Mouse (Mus musculus): ENCODE results near the gene Rin1. TPM values are rescaled to one million over a fixed set of nuclear protein-coding genes. Genes with fewer than 3 reads are reported as not detected.
"Not testable (repeated sequence)": the region's sequence is repeated elsewhere in the genome, so short reads cannot be mapped to it uniquely, and the experiment has no call there.

Rin1 gene
- polyA plus RNA-seq (2016; fragmentation: Nextera tagmentation; extraction: Ambion mirVana) = 0.50 and 0.92 TPM in 2 replicates

- Histone ChIP-seq H3K4me1 (peaks cover 19% of the 10 kb centered on the region), H3K27ac (no peak within 1 kb of the TSS), H3K36me3 (peaks cover 45% of the 10 kb centered on the region), H3K4me2 (peak within 1 kb of the TSS; percentile 40), H3K9me3 (replicated peaks) (no peaks in the 10 kb centered on the region), H3K4me3 (peak within 1 kb of the TSS; percentile 12; the same call in 1 of the 2 replicates), H3K9ac (no peak within 1 kb of the TSS), H3K27me3 (replicated peaks) (peaks cover 48% of the 10 kb centered on the region)
- WGBS (ENCODE audit: insufficient replicate concordance) = 27% methylated on average over 14 of the region's 14 CpGs
- ATAC-seq = no peak
Observed at GRCm38 (mm10) chr19:5050047-5050905, at the start of gene Rin1. TSS of gene Rin1 (plus strand) at chr19:5050481.

GRCm38 (mm10) chr19:5001666-5002406, 48.4 kb upstream of the Rin1 start:
- peaks cover 57% of the 10 kb centered on the region for H3K27me3 ChIP-seq (replicated peaks)
- ATAC-seq = 0 out of 2 replicates have a peak, but pooled peaks have one; percentile 24
- no peak overlapping the region for H3K27ac ChIP-seq
- WGBS (ENCODE audit: insufficient replicate concordance) = 3% methylated on average over 39 of the region's 39 CpGs
- no peak overlapping the region for H3K4me3 ChIP-seq
- peaks cover 8% of the 10 kb centered on the region; the same call in 1 of the 2 replicates for H3K4me1 ChIP-seq
- no peaks in the 10 kb centered on the region for H3K36me3 ChIP-seq
- no peaks in the 10 kb centered on the region for H3K9me3 ChIP-seq (replicated peaks)
- H3K9ac ChIP-seq = no peak overlapping the region
- H3K4me2 ChIP-seq = peak overlapping the region; percentile 36

- not testable (repeated sequence) for H3K4me2 ChIP-seq; H3K4me3 ChIP-seq; H3K9me3 ChIP-seq (replicated peaks); ATAC-seq; H3K27ac ChIP-seq; H3K4me1 ChIP-seq; H3K36me3 ChIP-seq; H3K9ac ChIP-seq
- peaks cover 46% of the 10 kb centered on the region for H3K27me3 ChIP-seq (replicated peaks)
- 32% methylated on average over 2 of the region's 2 CpGs for WGBS (ENCODE audit: insufficient replicate concordance)
Observed at GRCm38 (mm10) chr19:5003644-5004043, 46.6 kb upstream of the Rin1 start.

GRCm38 (mm10) chr19:5004925-5005324, 45.4 kb upstream of the Rin1 start:
- no peaks in the 10 kb centered on the region for H3K36me3 ChIP-seq
- peaks cover 8% of the 10 kb centered on the region; the same call in 1 of the 2 replicates for H3K4me1 ChIP-seq
- ATAC-seq = no peak
- 53% methylated on average over 4 of the region's 4 CpGs for WGBS (ENCODE audit: insufficient replicate concordance)
- H3K4me3 ChIP-seq = no peak overlapping the region
- H3K27me3 ChIP-seq (replicated peaks) = peaks cover 35% of the 10 kb centered on the region
- no peak overlapping the region for H3K9ac ChIP-seq
- H3K4me2 ChIP-seq = no peak overlapping the region
- H3K27ac ChIP-seq = no peak overlapping the region
- H3K9me3 ChIP-seq (replicated peaks) = no peaks in the 10 kb centered on the region

GRCm38 (mm10) chr19:5013138-5013537, 37.1 kb upstream of the Rin1 start:
- Histone ChIP-seq H3K36me3 (no peaks in the 10 kb centered on the region), H3K27ac (no peak overlapping the region), H3K27me3 (replicated peaks) (peaks cover 14% of the 10 kb centered on the region; the same call in 1 of the 2 replicates), H3K9me3 (replicated peaks) (no peaks in the 10 kb centered on the region), H3K4me2 (no peak overlapping the region), H3K4me3 (no peak overlapping the region), H3K4me1 (no peaks in the 10 kb centered on the region), H3K9ac (no peak overlapping the region)
- WGBS (ENCODE audit: insufficient replicate concordance) = 53% methylated on average over 8 of the region's 8 CpGs
- no peak for ATAC-seq

- no peaks in the 10 kb centered on the region for H3K9me3 ChIP-seq (replicated peaks)
- no peaks in the 10 kb centered on the region for H3K4me1 ChIP-seq
- no peak overlapping the region for H3K4me3 ChIP-seq
- no peak overlapping the region for H3K4me2 ChIP-seq
- H3K27me3 ChIP-seq (replicated peaks) = peaks cover 14% of the 10 kb centered on the region; the same call in 1 of the 2 replicates
- ATAC-seq = no peak
- no peaks in the 10 kb centered on the region for H3K36me3 ChIP-seq
- 12% methylated on average over 8 of the region's 8 CpGs for WGBS (ENCODE audit: insufficient replicate concordance)
- no peak overlapping the region for H3K27ac ChIP-seq
- H3K9ac ChIP-seq = no peak overlapping the region
Observed at GRCm38 (mm10) chr19:5014961-5015398, 35.3 kb upstream of the Rin1 start.

GRCm38 (mm10) chr19:5016221-5016742, 34.0 kb upstream of the Rin1 start:
- no peak for ATAC-seq
- no peak overlapping the region for H3K9ac ChIP-seq
- H3K36me3 ChIP-seq = no peaks in the 10 kb centered on the region
- H3K4me1 ChIP-seq = no peaks in the 10 kb centered on the region
- WGBS (ENCODE audit: insufficient replicate concordance) = 36% methylated on average over 10 of the region's 10 CpGs
- H3K9me3 ChIP-seq (replicated peaks) = no peaks in the 10 kb centered on the region
- H3K27me3 ChIP-seq (replicated peaks) = peaks cover 14% of the 10 kb centered on the region; the same call in 1 of the 2 replicates
- H3K27ac ChIP-seq = no peak overlapping the region
- peak overlapping the region; percentile 28; the same call in 1 of the 2 replicates for H3K4me2 ChIP-seq
- no peak overlapping the region for H3K4me3 ChIP-seq

- 17% methylated on average over 12 of the region's 12 CpGs for WGBS (ENCODE audit: insufficient replicate concordance)
- H3K27ac ChIP-seq = no peak overlapping the region
- H3K36me3 ChIP-seq = no peaks in the 10 kb centered on the region
- H3K9me3 ChIP-seq (replicated peaks) = no peaks in the 10 kb centered on the region
- no peak overlapping the region for H3K4me3 ChIP-seq
- no peak for ATAC-seq
- H3K9ac ChIP-seq = no peak overlapping the region
- H3K27me3 ChIP-seq (replicated peaks) = peaks cover 14% of the 10 kb centered on the region; the same call in 1 of the 2 replicates
- peak overlapping the region; percentile 28; the same call in 1 of the 2 replicates for H3K4me2 ChIP-seq
- no peaks in the 10 kb centered on the region for H3K4me1 ChIP-seq
Observed at GRCm38 (mm10) chr19:5016782-5017181, 33.5 kb upstream of the Rin1 start.

GRCm38 (mm10) chr19:5017611-5018010, 32.7 kb upstream of the Rin1 start:
- no peaks in the 10 kb centered on the region for H3K9me3 ChIP-seq (replicated peaks)
- no peak overlapping the region for H3K4me3 ChIP-seq
- H3K27ac ChIP-seq = no peak overlapping the region
- H3K4me2 ChIP-seq = no peak overlapping the region
- no peak for ATAC-seq
- H3K9ac ChIP-seq = no peak overlapping the region
- WGBS (ENCODE audit: insufficient replicate concordance) = 75% methylated on average over 4 of the region's 4 CpGs
- no peaks in the 10 kb centered on the region for H3K36me3 ChIP-seq
- peaks cover 10% of the 10 kb centered on the region; the same call in 1 of the 2 replicates for H3K27me3 ChIP-seq (replicated peaks)
- peaks cover under 1% of the 10 kb centered on the region; the same call in 1 of the 2 replicates for H3K4me1 ChIP-seq

GRCm38 (mm10) chr19:5018191-5018590, 32.1 kb upstream of the Rin1 start:
- no peak overlapping the region for H3K4me3 ChIP-seq
- ATAC-seq = no peak
- H3K4me1 ChIP-seq = peaks cover 6% of the 10 kb centered on the region; the same call in 1 of the 2 replicates
- no peak overlapping the region for H3K27ac ChIP-seq
- WGBS (ENCODE audit: insufficient replicate concordance) = 72% methylated on average over 3 of the region's 3 CpGs
- no peak overlapping the region for H3K9ac ChIP-seq
- no peaks in the 10 kb centered on the region for H3K9me3 ChIP-seq (replicated peaks)
- no peak overlapping the region for H3K4me2 ChIP-seq
- no peaks in the 10 kb centered on the region for H3K36me3 ChIP-seq
- peaks cover 4% of the 10 kb centered on the region; the same call in 1 of the 2 replicates for H3K27me3 ChIP-seq (replicated peaks)

GRCm38 (mm10) chr19:5021416-5021815, 28.9 kb upstream of the Rin1 start:
- no peak overlapping the region for H3K27ac ChIP-seq
- 0 out of 2 replicates have a peak, but pooled peaks cover 4% of the 10 kb centered on the region for H3K36me3 ChIP-seq
- no peak for ATAC-seq
- H3K4me3 ChIP-seq = no peak overlapping the region
- no peak overlapping the region for H3K4me2 ChIP-seq
- no peak overlapping the region for H3K9ac ChIP-seq
- no peaks in the 10 kb centered on the region for H3K27me3 ChIP-seq (replicated peaks)
- H3K4me1 ChIP-seq = peaks cover 22% of the 10 kb centered on the region
- 74% methylated on average over 2 of the region's 2 CpGs for WGBS (ENCODE audit: insufficient replicate concordance)
- no peaks in the 10 kb centered on the region for H3K9me3 ChIP-seq (replicated peaks)

Data from liver, embryonic 12.5 days (tissue).